ENCODE assay signal across 24 mouse cellular contexts in the genomic region with DNA sequence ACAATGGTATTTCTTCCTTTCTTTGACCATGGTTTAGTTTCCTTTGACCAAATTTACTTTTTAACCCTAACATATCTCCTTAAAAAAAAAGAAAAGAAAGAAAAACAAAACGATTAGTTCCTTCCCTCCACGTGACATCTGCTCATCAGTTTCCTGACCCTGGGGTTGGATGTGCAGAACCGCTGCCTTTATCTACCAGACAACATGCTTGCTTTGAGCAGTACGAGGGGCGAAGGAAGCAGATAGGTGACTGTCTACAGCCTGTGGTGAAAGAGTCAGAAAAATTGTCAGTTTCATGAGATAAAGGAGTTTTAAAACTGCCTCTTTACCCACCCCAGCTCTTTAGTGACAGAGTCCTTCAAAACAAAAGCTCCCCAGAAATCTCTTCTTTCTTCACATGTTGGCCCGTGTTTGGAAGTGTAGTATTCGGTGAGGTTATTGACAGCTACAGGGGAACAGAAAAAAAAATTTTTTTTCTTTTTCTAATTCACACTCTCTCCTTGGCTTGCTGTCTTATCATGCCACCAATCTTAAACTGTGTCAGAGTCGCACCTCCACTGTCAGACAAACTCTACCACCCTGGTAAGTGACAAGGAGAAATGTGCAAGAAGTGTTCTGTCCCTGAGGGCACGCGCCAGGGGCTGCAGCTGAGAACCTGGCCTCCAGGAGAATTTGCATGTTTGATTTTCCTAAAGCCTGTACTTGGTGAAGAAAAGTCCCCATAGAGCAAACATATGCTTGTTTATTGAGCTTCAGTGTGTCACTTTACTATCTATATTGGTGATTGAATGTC.
DNase-seq lines count a peak whose midpoint lies in the region; ATAC-seq lines count a peak whose summit lies in the region.
"Had no signal": no experiment of that assay in that cellular context is flagged by ENCODE, and none has a peak within 500 bp of the region (broad histone marks: within the 10 kb centered on the region; RNA-seq: fewer than 3 reads in every experiment).

No protein-coding gene starts in this region.

- H3K27ac ChIP-seq in liver, embryonic 11.5 days (ENCODE audit: low read depth, low read length) = peak overlapping the region; percentile 79
- H3K27ac ChIP-seq: layer of hippocampus, adult 2 months; limb, embryonic 15.5 days had no signal

- no peaks in the 10 kb centered on the region for H3K27me3 ChIP-seq in liver, embryonic 11.5 days (replicated peaks; ENCODE audit: control insufficient read depth, insufficient read depth, low read length)
- H3K27me3 ChIP-seq: heart, embryonic 12.5 days; limb, embryonic 15.5 days had no signal

- no peak overlapping the region for H3K9ac ChIP-seq in liver, embryonic 11.5 days (ENCODE audit: low read depth, low read length)
- H3K9ac ChIP-seq: heart, embryonic 12.5 days; limb, embryonic 15.5 days had no signal

- H3K9me3 ChIP-seq in liver, embryonic 11.5 days (ENCODE audit: control insufficient read depth, low read length) = no peaks in the 10 kb centered on the region
- H3K9me3 ChIP-seq: heart, embryonic 12.5 days; limb, embryonic 15.5 days had no signal

- H3K4me1 ChIP-seq in liver, embryonic 11.5 days (replicated peaks; ENCODE audit: control insufficient read depth, insufficient read depth, low read length) = peaks cover 27% of the 10 kb centered on the region
- H3K4me1 ChIP-seq: heart, embryonic 12.5 days; limb, embryonic 15.5 days had no signal

- H3K4me3 ChIP-seq in liver, embryonic 11.5 days (ENCODE audit: low read depth, low read length) = no peak overlapping the region
- H3K4me3 ChIP-seq: heart, embryonic 12.5 days; layer of hippocampus, adult 2 months; limb, embryonic 15.5 days had no signal

- H3K4me2 ChIP-seq in liver, embryonic 11.5 days = peak overlapping the region; percentile 53
- H3K4me2 ChIP-seq: heart, embryonic 12.5 days; limb, embryonic 15.5 days; midbrain, embryonic 11.5 days had no signal

- 34% methylated on average over 10 of the region's 10 CpGs for WGBS in liver, embryonic 11.5 days

- H3K36me3 ChIP-seq in liver, embryonic 11.5 days (ENCODE audit: control insufficient read depth, insufficient read depth, low read length) = no peaks in the 10 kb centered on the region
- H3K36me3 ChIP-seq: heart, embryonic 12.5 days; limb, embryonic 15.5 days had no signal

- peak; percentile 94 for DNase-seq in MEL-GATA-1-ER (ENCODE audit: extremely low read depth, low read depth)
- DNase-seq in liver, embryonic 11.5 days (ENCODE audit: low spot score) = no peak
- no peak for DNase-seq in kidney, adult 18-20 months
- no peak for DNase-seq in layer of hippocampus, postnatal 25 days (ENCODE audit: extremely low spot score in 1 of 2, low spot score in 1 of 2)
- no peak for DNase-seq in kidney, adult 11 months
- DNase-seq: adrenal gland, postnatal 14 days; cerebellum, adult 11-12 months; cerebellum, postnatal 36 days; gastrocnemius, postnatal 36 days; heart, postnatal 14 days; kidney, adult 2 months; kidney, postnatal 10 days; right cerebral cortex, adult 18-20 months; thymus, adult 18-20 months; thymus, postnatal 4 days had no signal

- ATAC-seq in common myeloid progenitor, adult 5-6 weeks (replicated peaks; ENCODE audit: low read depth, poor library complexity, severe bottlenecking) = peak; percentile 78
- ATAC-seq in liver, embryonic 11.5 days (replicated peaks; ENCODE audit: low FRiP score) = peak; percentile 96
- ATAC-seq in megakaryocyte, adult 5-6 weeks (ENCODE audit: poor library complexity, severe bottlenecking) = peak; percentile 74
- ATAC-seq: activated CD4-positive, CD25-positive, alpha-beta regulatory T cell, adult 4 months; forebrain, embryonic 16.5 days; lung, postnatal 0 days had no signal
